Mouse (Mus musculus) urinary bladder, adult 2 months (tissue): ENCODE results near the gene Dok3. TPM values are rescaled to one million over a fixed set of nuclear protein-coding genes. Genes with fewer than 3 reads are reported as not detected.

Source experiments
- DNase-seq: peaks from one replicate; pipeline ENCODE4 v3.0.0; 2022; ENCODE audit warnings: low spot score
- polyA plus RNA-seq: library from polyadenylated mRNA; depleted of rRNA; stranded (reverse); fragments of >200 nt; gene quantifications from 2 replicates; pipeline ENCODE4 v1.2.3, GENCODE M21; 2012

Dok3 gene
- polyA plus RNA-seq, 1 experiment: 6.9 TPM

- no peak for DNase-seq
Observed at GRCm38 (mm10) chr13:55507877-55508276, 21.2 kb downstream of the Dok3 start.

- no peak for DNase-seq
Observed at GRCm38 (mm10) chr13:55506697-55507096, 22.4 kb downstream of the Dok3 start.

DNA sequence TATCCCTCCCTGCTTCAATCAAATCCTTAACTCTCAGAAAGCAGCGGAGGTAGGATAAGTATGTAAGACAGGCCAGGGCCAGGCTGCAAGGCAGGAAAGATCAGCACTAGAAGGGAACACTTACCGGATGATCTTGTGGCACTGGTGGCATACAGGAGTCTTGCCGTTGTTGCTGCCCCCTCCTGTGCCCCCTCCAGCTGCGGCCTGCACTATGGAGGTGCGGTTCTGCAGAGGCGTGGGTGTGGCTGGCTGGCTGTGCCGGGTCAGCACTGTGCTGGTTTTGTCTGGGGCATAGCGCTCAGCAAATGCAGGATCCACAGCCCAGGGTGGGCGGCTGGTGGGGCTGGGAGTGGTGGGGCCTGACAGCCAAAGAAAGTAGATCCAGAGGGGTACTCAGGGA is 23.3 kb downstream of the Dok3 start:
- DNase-seq: no peak

DNA sequence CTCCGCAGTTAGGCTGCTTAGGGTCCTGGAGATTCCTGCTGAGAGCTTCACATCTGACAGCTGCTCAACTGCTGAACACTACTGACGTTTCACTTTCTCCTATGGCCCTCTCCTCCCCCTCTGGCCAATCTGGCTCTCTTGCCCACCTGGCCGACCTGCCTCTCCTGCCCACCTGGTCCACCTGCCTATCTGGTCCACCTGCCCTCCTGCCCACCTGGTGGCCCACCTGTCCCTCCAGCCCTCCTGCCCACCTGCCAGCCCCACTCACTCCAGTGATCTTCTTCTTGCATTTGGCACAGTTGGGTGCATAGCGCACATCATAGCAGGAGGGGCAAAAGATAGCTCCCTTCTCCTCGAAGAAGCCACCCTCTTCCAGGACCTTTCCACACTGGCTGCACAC is 24.7 kb downstream of the Dok3 start:
- DNase-seq: no peak

DNA sequence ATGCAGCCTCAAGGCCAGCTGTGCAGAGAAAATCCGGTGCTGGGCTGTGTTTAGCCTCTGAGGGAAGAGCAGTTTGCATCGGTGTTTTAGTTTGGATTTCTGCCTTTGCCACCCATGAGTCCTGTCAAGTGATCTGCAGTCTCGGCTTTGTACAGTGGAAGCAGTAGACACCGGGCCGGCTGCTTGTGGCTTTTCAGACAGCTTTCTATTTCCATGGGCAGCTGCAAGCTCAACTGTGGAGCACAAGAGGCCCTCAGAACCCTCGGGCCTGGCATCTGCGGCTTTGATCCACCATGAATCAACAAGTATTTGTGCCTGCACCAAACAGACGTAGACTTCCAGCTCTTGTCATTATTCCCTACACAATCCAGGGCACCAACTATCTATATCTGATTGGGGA is 26.7 kb downstream of the Dok3 start:
- DNase-seq: no peak

DNA sequence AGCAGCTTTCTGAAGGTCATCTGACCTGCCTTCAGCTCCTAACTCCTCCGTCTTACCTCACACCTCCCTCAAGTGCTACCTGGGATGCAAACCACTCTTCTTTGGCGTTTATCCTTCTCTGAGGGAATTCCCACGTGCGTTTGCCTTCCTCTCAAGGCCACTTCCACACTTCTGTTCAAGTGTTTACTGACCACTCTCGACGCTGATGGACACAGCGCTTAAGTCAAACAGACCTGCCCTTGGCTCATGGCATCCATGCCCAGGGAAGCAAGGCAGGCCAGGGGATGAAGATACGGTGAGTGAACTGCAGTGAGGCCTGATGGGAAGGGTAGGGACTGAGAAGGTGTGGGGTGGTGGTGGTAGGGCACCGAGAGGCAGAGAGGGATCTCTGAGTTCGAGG is 28.5 kb downstream of the Dok3 start:
- DNase-seq: no peak

DNA sequence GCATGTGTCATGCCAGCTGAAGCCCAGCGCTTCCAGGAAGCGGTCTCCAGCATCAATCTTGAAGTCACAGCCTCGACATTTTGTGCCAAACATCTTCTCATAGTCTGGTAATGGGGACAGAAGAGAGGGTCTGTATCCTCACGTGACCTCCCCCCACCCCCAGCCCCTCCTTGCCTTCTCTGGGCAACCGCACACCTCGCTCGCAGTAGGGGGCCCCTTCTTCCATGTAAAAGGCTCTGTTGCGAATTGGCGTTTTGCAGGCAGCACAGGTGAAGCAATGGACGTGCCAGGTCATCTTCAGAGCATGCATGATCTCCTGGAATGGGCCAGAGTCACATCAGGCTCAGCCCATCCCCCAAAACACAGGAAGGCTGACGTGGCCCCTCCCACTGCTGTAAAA is 30.2 kb downstream of the Dok3 start:
- no peak for DNase-seq

- no peak for DNase-seq
Observed at GRCm38 (mm10) chr13:55496661-55497060, 32.4 kb downstream of the Dok3 start.

DNA sequence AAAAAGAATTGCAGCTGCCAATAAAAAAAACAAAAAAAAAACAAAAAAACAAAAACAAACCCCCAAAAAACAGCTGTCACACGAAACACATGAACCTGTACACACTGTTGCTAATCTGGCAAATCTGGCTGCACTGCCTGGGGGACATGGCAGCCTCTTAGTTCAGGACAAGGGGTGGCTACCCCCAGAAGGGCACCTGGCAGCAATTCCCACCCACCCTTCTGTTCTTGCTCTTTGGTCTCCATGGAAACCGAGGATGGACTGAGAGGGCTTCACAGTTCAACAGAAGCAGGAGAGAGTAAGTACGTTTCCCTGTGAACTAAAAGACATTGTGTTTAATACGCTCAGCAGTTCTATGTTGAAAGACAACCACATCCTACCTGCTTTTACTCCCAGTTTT is 33.4 kb downstream of the Dok3 start:
- DNase-seq: no peak

- DNase-seq: no peak
Observed at GRCm38 (mm10) chr13:55494883-55495621, 34.0 kb downstream of the Dok3 start.

GRCm38 (mm10) chr13:55494257-55494656 is 34.8 kb downstream of the Dok3 start:
- no peak for DNase-seq

- DNase-seq: no peak
Observed at GRCm38 (mm10) chr13:55487578-55488498, 41.3 kb downstream of the Dok3 start, which contains the start of gene Dbn1. TSS of gene Dbn1 (minus strand) at chr13:55488111.

GRCm38 (mm10) chr13:55486916-55487577 is 42.0 kb downstream of the Dok3 start:
- DNase-seq: no peak

DNA sequence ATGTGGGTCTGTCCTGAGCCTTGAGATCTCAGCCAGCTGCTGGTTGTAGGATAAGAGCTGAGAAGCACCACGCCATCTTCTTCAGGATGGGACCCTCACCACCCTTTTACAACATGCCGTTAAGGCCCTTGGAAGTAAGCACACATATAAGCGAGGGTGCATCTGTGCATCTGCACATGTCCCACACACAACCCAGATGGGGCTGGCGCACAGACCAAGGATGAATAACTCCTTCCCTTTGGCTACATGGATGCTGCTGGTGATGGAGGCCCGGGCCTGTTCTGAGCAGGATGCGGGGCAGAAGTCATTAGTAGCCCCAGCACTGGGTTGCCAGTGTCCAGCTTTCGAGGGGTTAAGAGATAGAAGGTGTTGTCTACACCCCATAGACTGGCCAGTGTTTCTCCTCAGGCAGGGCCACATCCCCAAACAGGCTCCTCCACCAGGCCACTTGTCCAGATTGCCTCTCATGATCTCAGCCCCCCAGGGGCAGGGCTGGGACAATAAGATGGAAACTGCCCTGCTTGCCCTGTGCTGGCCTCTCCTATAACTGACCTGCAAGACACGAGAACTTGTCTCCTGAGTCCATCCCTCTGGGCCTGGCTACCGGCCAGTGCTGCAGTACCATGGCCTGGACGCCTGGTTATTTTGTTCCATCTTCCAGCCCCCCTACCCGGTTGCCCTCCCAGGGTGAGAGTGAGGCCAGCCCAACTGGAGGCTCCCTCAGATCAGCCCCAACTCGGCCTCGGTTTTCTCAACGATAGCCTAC is 42.9 kb downstream of the Dok3 start:
- DNase-seq: no peak

- DNase-seq: no peak
Observed at GRCm38 (mm10) chr13:55484520-55485088, 44.5 kb downstream of the Dok3 start.

DNA sequence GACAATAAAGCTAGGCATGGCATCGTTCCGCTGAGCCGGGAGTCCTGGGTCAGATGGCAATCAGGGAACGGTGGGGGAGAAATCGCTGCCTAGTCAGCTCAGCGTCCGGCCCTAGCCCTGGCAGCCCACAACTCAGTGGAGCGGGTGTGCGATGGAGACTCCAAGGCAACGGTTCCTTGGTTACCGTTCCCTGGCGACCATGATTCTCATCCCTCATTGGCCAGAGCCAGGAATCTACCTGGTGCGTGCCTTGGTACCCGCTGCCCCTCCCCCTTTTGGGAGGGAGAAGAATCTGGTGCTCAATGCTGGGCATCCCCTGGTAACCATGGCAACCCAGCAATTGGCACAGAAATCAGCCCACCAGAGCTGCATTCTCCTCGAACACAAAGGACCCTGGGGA is 45.5 kb downstream of the Dok3 start:
- no peak for DNase-seq

GRCm38 (mm10) chr13:55483071-55483470 is 46.0 kb downstream of the Dok3 start:
- DNase-seq: no peak

DNA sequence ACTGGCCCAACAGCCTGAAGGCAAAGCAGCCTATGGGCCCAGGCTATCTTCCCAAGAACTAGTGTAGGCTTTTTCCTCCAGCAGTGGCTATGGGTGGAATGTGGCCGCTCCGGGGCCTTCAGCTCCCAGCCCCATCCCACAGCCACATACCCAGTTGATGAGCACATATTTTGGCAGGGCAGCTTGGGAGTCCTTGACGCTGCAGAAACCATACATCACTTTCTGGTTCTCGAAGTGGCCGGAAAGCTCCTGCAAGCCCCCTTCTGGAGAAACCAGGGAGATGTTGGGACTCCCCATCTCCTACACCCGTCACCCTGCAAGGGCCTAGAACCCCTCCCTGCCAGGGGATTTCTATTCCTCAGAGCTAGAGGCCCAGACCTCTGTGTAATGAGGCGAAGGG is 46.6 kb downstream of the Dok3 start:
- DNase-seq: no peak

GRCm38 (mm10) chr13:55479929-55480328 is 49.2 kb downstream of the Dok3 start:
- DNase-seq: no peak

- no peak for DNase-seq
Observed at GRCm38 (mm10) chr13:55479008-55479407, 50.1 kb downstream of the Dok3 start.

DNA sequence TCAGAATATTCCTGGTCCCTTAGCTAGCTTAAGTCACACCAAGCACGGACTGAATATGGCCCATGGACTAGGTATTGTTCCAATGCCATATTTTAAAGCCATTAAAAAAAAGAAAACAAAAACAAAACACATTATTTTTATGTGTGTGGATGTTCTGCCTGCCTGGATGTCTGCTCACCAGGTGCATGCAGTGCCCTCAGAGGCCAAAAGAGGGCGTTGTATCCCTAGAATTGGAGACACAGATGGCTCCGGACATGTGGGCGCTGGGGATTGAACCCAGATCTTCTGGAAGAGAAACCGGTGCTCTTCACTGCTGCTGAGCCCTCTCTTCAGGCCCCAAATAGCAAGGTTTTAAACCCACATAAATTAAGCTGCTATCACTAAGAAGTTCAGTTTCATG is 51.1 kb downstream of the Dok3 start:
- no peak for DNase-seq
